Mouse (Mus musculus) MEL (cell line): ENCODE measurements around the gene Necab2. TPM values are rescaled to one million over a fixed set of nuclear protein-coding genes. Genes with fewer than 3 reads are reported as not detected.

Experiments
- DNase-seq: peaks from one replicate; pipeline ENCODE4 v3.0.0; 2011; ENCODE audit warnings: low read depth, low spot score
- H3K27ac ChIP-seq: 2 replicates; pipeline ENCODE4 v1.5.1; 2012; ENCODE audit warnings: low read depth, mild to moderate bottlenecking, control low read depth, low read length, moderate library complexity; ENCODE audit not compliant: control insufficient read depth
- H3K27me3 ChIP-seq, 2 experiments: fragments of 150-350 bp in 1 of 2; sonication (generic) in 1 of 2; 2 replicates each; pipeline ENCODE4 v1.6.1; 2012; ENCODE audit warnings: low read length in 2 of 2, mild to moderate bottlenecking in 2 of 2, improper control_type of control experiment in 1 of 2, moderate library complexity in 1 of 2; ENCODE audit not compliant: insufficient read depth in 2 of 2, control insufficient read depth in 1 of 2
- H3K36me3 ChIP-seq, 2 experiments: 2 replicates each; pipeline ENCODE4 v1.6.1; 2012 to 2014; ENCODE audit warnings: low read length in 2 of 2, improper control_type of control experiment in 1 of 2, inconsistent platforms in 1 of 2, mild to moderate bottlenecking in 1 of 2; ENCODE audit not compliant: insufficient read depth in 2 of 2, control insufficient read depth in 1 of 2
- H3K4me1 ChIP-seq, 2 experiments: fragments of 150-350 bp in 1 of 2; sonication (generic) in 1 of 2; 2 replicates each; pipeline ENCODE4 v1.6.1; 2012; ENCODE audit warnings: low read length in 2 of 2, improper control_type of control experiment in 1 of 2, mild to moderate bottlenecking in 1 of 2; ENCODE audit not compliant: insufficient read depth in 2 of 2, control insufficient read depth in 1 of 2
- H3K4me3 ChIP-seq, 2 experiments: fragments of 150-350 bp in 1 of 2; sonication (generic) in 1 of 2; 2 replicates each; pipeline ENCODE4 v1.5.1; 2012; ENCODE audit warnings: low read depth in 2 of 2, low read length in 2 of 2, mild to moderate bottlenecking in 2 of 2, moderate library complexity in 2 of 2, control low read depth in 1 of 2, improper control_type of control experiment in 1 of 2; ENCODE audit not compliant: control insufficient read depth in 1 of 2, insufficient read depth in 1 of 2
- H3K79me2 ChIP-seq: 2 replicates; pipeline ENCODE4 v1.6.1; 2012; ENCODE audit warnings: mild to moderate bottlenecking, low read length, moderate library complexity; ENCODE audit not compliant: control insufficient read depth, poor library complexity, insufficient read depth
- H3K9ac ChIP-seq: 2 replicates; pipeline ENCODE4 v1.6.1; 2012; ENCODE audit warnings: low read depth, mild to moderate bottlenecking, control low read depth, low read length, moderate library complexity; ENCODE audit not compliant: control insufficient read depth, poor library complexity, severe bottlenecking
- H3K9me3 ChIP-seq: fragments of 150-350 bp; sonication (generic); replicated peaks from 2 replicates; pipeline ENCODE4 v1.6.1; 2012; ENCODE audit warnings: mild to moderate bottlenecking, low read length, improper control_type of control experiment, moderate library complexity; ENCODE audit not compliant: insufficient read depth
- CHD1 ChIP-seq: IDR thresholded peaks from 2 replicates; pipeline ENCODE4 v1.6.1; 2012; ENCODE audit warnings: low read depth, mild to moderate bottlenecking, inconsistent platforms, low read length, improper control_type of control experiment
- CHD2 ChIP-seq: IDR thresholded peaks from 2 replicates; pipeline ENCODE4 v1.6.1; 2011; ENCODE audit warnings: low read length, improper control_type of control experiment
- CTCF ChIP-seq, 3 experiments: IDR thresholded peaks in 2 of 3; conservative IDR thresholded peaks in 1 of 3; 2 replicates each; pipeline ENCODE4 v1.5.1; 2011 to 2012; ENCODE audit warnings: low read length in 3 of 3, low read depth in 2 of 3, mild to moderate bottlenecking in 2 of 3, improper control_type of control experiment in 1 of 3, inconsistent platforms in 1 of 3, mixed read lengths in 1 of 3, moderate library complexity in 1 of 3; ENCODE audit not compliant: control insufficient read depth in 1 of 3, insufficient read depth in 1 of 3, poor library complexity in 1 of 3, severe bottlenecking in 1 of 3
- ELF1 ChIP-seq: IDR thresholded peaks from 2 replicates; pipeline ENCODE4 v1.6.1; 2014; ENCODE audit warnings: low read depth, mild to moderate bottlenecking, inconsistent platforms, low read length, improper control_type of control experiment, moderate library complexity
- EP300 ChIP-seq, 2 experiments: IDR thresholded peaks; 2 replicates each; pipeline ENCODE4 v1.6.1; 2011; ENCODE audit warnings: improper control_type of control experiment in 2 of 2, low read length in 2 of 2, low read depth in 1 of 2, mild to moderate bottlenecking in 1 of 2
- ETS1 ChIP-seq: IDR thresholded peaks from 2 replicates; pipeline ENCODE4 v1.6.1; 2012; ENCODE audit warnings: low read depth, mild to moderate bottlenecking, inconsistent platforms, low read length, improper control_type of control experiment, moderate library complexity
- HCFC1 ChIP-seq: IDR thresholded peaks from 2 replicates; pipeline ENCODE4 v1.6.1; 2012; ENCODE audit warnings: low read depth, mild to moderate bottlenecking, inconsistent platforms, low read length, improper control_type of control experiment, moderate library complexity
- MAZ ChIP-seq: IDR thresholded peaks from 2 replicates; pipeline ENCODE4 v1.6.1; 2012; ENCODE audit warnings: low read depth, mild to moderate bottlenecking, inconsistent platforms, low read length, improper control_type of control experiment
- MXI1 ChIP-seq: IDR thresholded peaks from 2 replicates; pipeline ENCODE4 v1.6.1; 2011; ENCODE audit warnings: mild to moderate bottlenecking, low read depth, low read length, improper control_type of control experiment
- MYB ChIP-seq: IDR thresholded peaks from 2 replicates; pipeline ENCODE4 v1.6.1; 2011; ENCODE audit warnings: mild to moderate bottlenecking, low read depth, low read length, improper control_type of control experiment
- MYC ChIP-seq: IDR thresholded peaks from 2 replicates; pipeline ENCODE4 v1.6.1; 2011; ENCODE audit warnings: low read depth, mild to moderate bottlenecking, low read length, improper control_type of control experiment, moderate library complexity
- NELFE ChIP-seq: IDR thresholded peaks from 2 replicates; pipeline ENCODE4 v1.6.1; 2011; ENCODE audit warnings: low read depth, low read length, improper control_type of control experiment
- POLR2AphosphoS5 ChIP-seq: IDR thresholded peaks from 2 replicates; pipeline ENCODE4 v1.6.1; 2012; ENCODE audit warnings: low read depth, borderline replicate concordance, mild to moderate bottlenecking, inconsistent platforms, low read length, moderate library complexity, mixed read lengths
- RAD21 ChIP-seq: IDR thresholded peaks from 2 replicates; pipeline ENCODE4 v1.6.1; 2011; ENCODE audit warnings: mild to moderate bottlenecking, low read depth, low read length, improper control_type of control experiment
- RCOR1 ChIP-seq: IDR thresholded peaks from 2 replicates; pipeline ENCODE4 v1.6.1; 2012; ENCODE audit warnings: low read depth, mild to moderate bottlenecking, inconsistent platforms, low read length, improper control_type of control experiment
- SIN3A ChIP-seq: IDR thresholded peaks from 2 replicates; pipeline ENCODE4 v1.6.1; 2012; ENCODE audit warnings: low read length, improper control_type of control experiment, inconsistent platforms
- TAL1 ChIP-seq: IDR thresholded peaks from 2 replicates; pipeline ENCODE4 v1.6.1; 2012; ENCODE audit warnings: mild to moderate bottlenecking, inconsistent platforms, low read length, moderate library complexity, mixed read lengths
- TCF12 ChIP-seq: IDR thresholded peaks from 2 replicates; pipeline ENCODE4 v1.6.1; 2014; ENCODE audit warnings: low read depth, mild to moderate bottlenecking, inconsistent platforms, low read length, improper control_type of control experiment, moderate library complexity
- USF1 ChIP-seq: IDR thresholded peaks from 2 replicates; pipeline ENCODE4 v1.6.1; 2014; ENCODE audit warnings: low read depth, mild to moderate bottlenecking, inconsistent platforms, low read length, improper control_type of control experiment, moderate library complexity
- ZNF384 ChIP-seq: IDR thresholded peaks from 2 replicates; pipeline ENCODE4 v1.6.1; 2012; ENCODE audit warnings: low read depth, mild to moderate bottlenecking, inconsistent platforms, low read length, improper control_type of control experiment
- polyA plus RNA-seq, 2 experiments: library from polyadenylated mRNA; stranded (reverse) in 1 of 2; unstranded in 1 of 2; fragments of >175 nt in 1 of 2; fragments of >200 nt in 1 of 2; gene quantifications; 2 replicates each; pipeline versions ENCODE4 v1.2.1 to v1.2.4; 2012; ENCODE audit warnings: low replicate concordance in 2 of 2, low read depth in 1 of 2; ENCODE audit not compliant: insufficient read length in 2 of 2, insufficient read depth in 1 of 2, missing spikeins in 1 of 2
- total RNA-seq: library from RNA; depleted of rRNA; stranded (reverse); fragments of 300-350 nt; gene quantifications from 2 replicates; pipeline ENCODE4 v1.2.3, GENCODE M21; 2012

The Necab2 gene
- total and polyA plus RNA-seq, 3 experiments = 0.06 TPM; not detected in 2

GRCm38 (mm10) chr8:119422123-119422711, 24.3 kb upstream of the Necab2 start:
- Histone ChIP-seq H3K27me3 (no peaks in the 10 kb centered on the region), H3K9me3 (no peaks in the 10 kb centered on the region), H3K9ac (no peak overlapping the region), H3K79me2 (no peaks in the 10 kb centered on the region), H3K36me3 (peaks cover 0 to 9% of the 10 kb centered on the region in 2 experiments; a peak in 2 of 4 replicates), H3K27ac (no peak overlapping the region), H3K4me1 (peaks cover 11 to 30% of the 10 kb centered on the region in 2 experiments), H3K4me3 (no peak overlapping the region)
- no peak for DNase-seq
- TF ChIP-seq MXI1 (no peak), TAL1 (no peak), USF1 (no peak), RAD21 (no peak), MAZ (no peak)

- Histone ChIP-seq H3K4me1 (peaks cover 11 to 30% of the 10 kb centered on the region in 2 experiments), H3K9me3 (no peaks in the 10 kb centered on the region), H3K79me2 (no peaks in the 10 kb centered on the region), H3K9ac (peak overlapping the region; percentile 15), H3K36me3 (peaks cover 0 to 9% of the 10 kb centered on the region in 2 experiments; a peak in 2 of 4 replicates), H3K27ac (peak overlapping the region; percentile 28; the same call in 1 of the 2 replicates), H3K4me3 (no peak overlapping the region), H3K27me3 (no peaks in the 10 kb centered on the region)
- TF ChIP-seq POLR2AphosphoS5 (no peak), NELFE (no peak), TCF12 (0 out of 2 replicates have a peak, but pooled peaks have one; percentile 34), MYC (0 out of 2 replicates have a peak, but pooled peaks have one; percentile 33), ETS1 (peak; percentile 93), TAL1 (0 out of 2 replicates have a peak, but pooled peaks have one; percentile 4), MXI1 (0 out of 2 replicates have a peak, but pooled peaks have one; percentile 36), ZNF384 (no peak), USF1 (peak; percentile 53), CHD2 (no peak), RAD21 (no peak), SIN3A (peak; percentile 60; the same call in 1 of the 2 replicates), RCOR1 (no peak), EP300 (IDR thresholded peaks at IDR 0.05; ENCODE audit: low read depth in 1 of 2, low read length in 2 of 2) (peak; percentile 43 to 58; a peak in 3 of 4 replicates), CTCF (IDR thresholded peaks at IDR 0.05 in 2 of 3, conservative IDR thresholded peaks at IDR 0.05 in 1 of 3; ENCODE audit: control insufficient read depth in 1 of 3, insufficient read depth in 1 of 3, low read depth in 2 of 3, low read length in 3 of 3, poor library complexity in 1 of 3, severe bottlenecking in 1 of 3) (no peak), MYB (no peak), HCFC1 (peak; percentile 29; the same call in 1 of the 2 replicates), MAZ (no peak), CHD1 (no peak), ELF1 (peak; percentile 40; the same call in 1 of the 2 replicates)
- DNase-seq = peak; percentile 73
Observed at GRCm38 (mm10) chr8:119423631-119424141, 22.8 kb upstream of the Necab2 start.
